Mouse (Mus musculus): ENCODE measurements around the gene Serpina12. TPM values are rescaled to one million over a fixed set of nuclear protein-coding genes. Genes with fewer than 3 reads are reported as not detected.

Serpina12 gene
- not detected in 2 replicates for polyA plus RNA-seq (2015; fragmentation: Nextera tagmentation; extraction: Ambion mirVana)

DNA sequence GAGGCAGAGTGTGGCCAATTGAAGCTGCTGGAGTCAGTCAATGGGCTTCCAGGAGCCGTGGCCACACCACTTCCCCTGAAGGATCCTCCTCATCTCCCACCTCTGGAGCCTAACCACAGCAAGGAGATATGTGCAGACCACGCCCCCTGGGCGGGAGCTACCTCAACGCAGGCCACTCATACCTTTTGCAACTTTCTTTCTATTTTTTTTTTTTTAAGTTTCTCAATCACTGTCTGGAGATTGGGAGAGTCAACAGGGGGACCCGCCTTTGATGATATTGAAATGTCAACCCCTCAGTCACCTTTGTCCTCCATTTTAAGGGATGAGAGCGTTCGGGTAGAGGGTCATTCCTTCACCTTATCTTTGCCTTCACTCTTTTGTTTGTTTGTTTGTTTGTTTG lies at the start of gene Serpina12:
Gene Serpina12, minus strand, starts transcription at position 101 of the 400 bp plus-strand sequence.
- Histone ChIP-seq H3K4me3 (ENCODE audit: low read length) (no peak within 1 kb of the TSS), H3K9me3 (ENCODE audit: low read length) (peaks cover 2% of the 10 kb centered on the region; the same call in 1 of the 2 replicates), H3K36me3 (ENCODE audit: insufficient read depth, low read length) (no peaks in the 10 kb centered on the region), H3K27me3 (ENCODE audit: insufficient read depth, low read length) (no peaks in the 10 kb centered on the region), H3K4me2 (replicated peaks; ENCODE audit: low read depth, low read length) (no peak within 1 kb of the TSS), H3K27ac (ENCODE audit: low read length) (no peak within 1 kb of the TSS), H3K4me1 (ENCODE audit: insufficient read depth, low read length) (no peaks in the 10 kb centered on the region), H3K9ac (replicated peaks; ENCODE audit: low read length) (no peak within 1 kb of the TSS)
- ATAC-seq (ENCODE audit: low FRiP score, low TSS enrichment) = no peak
- WGBS = 89% methylated on average over 7 of the region's 7 CpGs

DNA sequence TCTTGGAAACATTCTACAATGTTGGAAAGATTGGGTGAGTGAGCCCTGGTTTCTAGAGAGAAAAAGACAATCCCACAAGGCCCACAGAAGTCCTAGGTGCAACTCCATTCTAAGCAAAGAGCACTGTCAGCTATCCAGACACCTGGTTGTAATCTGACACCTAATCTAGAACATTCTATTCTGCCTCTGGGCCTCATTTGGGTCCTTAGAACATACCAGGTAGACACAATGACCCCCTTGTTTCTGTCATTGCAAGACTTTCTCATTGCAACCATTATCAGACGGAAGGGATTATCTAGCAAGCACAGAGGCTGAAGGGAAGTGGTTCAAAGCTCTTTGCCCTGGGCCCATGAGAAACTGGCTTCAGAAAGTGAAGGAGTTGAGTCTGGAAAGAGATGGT lies 47.1 kb upstream of the Serpina12 start:
- no peak for ATAC-seq (ENCODE audit: low FRiP score, low TSS enrichment)
- Histone ChIP-seq H3K27ac (ENCODE audit: low read length) (no peak overlapping the region), H3K36me3 (ENCODE audit: insufficient read depth, low read length) (no peaks in the 10 kb centered on the region), H3K9ac (replicated peaks; ENCODE audit: low read length) (no peak overlapping the region), H3K4me3 (ENCODE audit: low read length) (no peak overlapping the region), H3K4me1 (ENCODE audit: insufficient read depth, low read length) (no peaks in the 10 kb centered on the region), H3K27me3 (ENCODE audit: insufficient read depth, low read length) (no peaks in the 10 kb centered on the region), H3K9me3 (ENCODE audit: low read length) (no peaks in the 10 kb centered on the region; the same call in 1 of the 2 replicates), H3K4me2 (replicated peaks; ENCODE audit: low read depth, low read length) (no peak overlapping the region)
- WGBS = 77% methylated on average over 1 of the region's 1 CpGs

DNA sequence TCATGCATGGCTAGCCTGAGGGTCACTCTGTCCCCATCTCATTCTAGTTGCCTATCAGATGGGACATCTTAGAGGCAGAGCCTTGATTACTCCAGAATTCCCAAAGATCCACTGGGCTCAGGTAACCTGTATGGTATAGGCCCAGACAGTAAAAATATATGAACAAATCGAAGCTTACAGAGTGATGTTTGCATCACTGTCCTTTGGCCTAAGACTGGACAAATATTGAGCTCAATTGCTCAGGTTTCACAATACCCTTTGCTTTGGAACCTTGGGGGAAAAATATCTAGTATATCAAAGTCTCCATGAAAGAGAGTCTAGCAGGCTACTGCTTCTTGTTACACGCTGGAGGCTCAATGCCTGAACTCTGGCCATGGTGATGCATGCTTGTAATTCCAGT lies 45.9 kb upstream of the Serpina12 start:
- no peak overlapping the region for H3K4me3 ChIP-seq (ENCODE audit: low read length)
- H3K4me2 ChIP-seq (replicated peaks; ENCODE audit: low read depth, low read length) = no peak overlapping the region

DNA sequence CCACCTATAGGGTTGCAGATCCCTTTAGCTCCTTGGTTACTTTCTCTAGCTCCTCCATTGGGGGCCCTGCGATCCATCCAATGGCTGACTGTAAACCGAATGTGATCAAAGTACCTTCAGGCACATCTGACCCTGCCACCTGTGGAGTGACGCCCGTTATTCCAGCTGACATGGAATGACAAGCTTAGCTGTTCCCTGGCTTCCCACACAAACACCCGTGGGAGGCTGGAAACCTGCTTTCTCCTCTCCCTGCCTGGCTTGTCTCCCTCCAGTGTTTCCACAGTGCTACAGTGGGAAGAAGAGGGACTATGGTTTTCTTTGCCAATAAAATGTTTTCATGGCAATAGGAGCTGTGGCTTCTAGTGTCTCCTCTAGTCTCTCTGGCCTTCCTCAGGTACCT lies 28.0 kb upstream of the Serpina12 start:
- Histone ChIP-seq H3K4me2 (replicated peaks; ENCODE audit: low read depth, low read length) (no peak overlapping the region), H3K27me3 (ENCODE audit: insufficient read depth, low read length) (no peaks in the 10 kb centered on the region), H3K4me1 (ENCODE audit: insufficient read depth, low read length) (no peaks in the 10 kb centered on the region), H3K27ac (ENCODE audit: low read length) (no peak overlapping the region), H3K4me3 (ENCODE audit: low read length) (no peak overlapping the region), H3K36me3 (ENCODE audit: insufficient read depth, low read length) (no peaks in the 10 kb centered on the region), H3K9me3 (ENCODE audit: low read length) (no peaks in the 10 kb centered on the region), H3K9ac (replicated peaks; ENCODE audit: low read length) (no peak overlapping the region)
- no peak for ATAC-seq (ENCODE audit: low FRiP score, low TSS enrichment)
- 55% methylated on average over 5 of the region's 5 CpGs for WGBS

More for the DNA sequence above, 45.9 kb upstream of the Serpina12 start:
- Histone ChIP-seq H3K27ac (ENCODE audit: low read length) (no peak overlapping the region), H3K9me3 (ENCODE audit: low read length) (no peaks in the 10 kb centered on the region; the same call in 1 of the 2 replicates), H3K9ac (replicated peaks; ENCODE audit: low read length) (no peak overlapping the region), H3K4me1 (ENCODE audit: insufficient read depth, low read length) (no peaks in the 10 kb centered on the region), H3K36me3 (ENCODE audit: insufficient read depth, low read length) (no peaks in the 10 kb centered on the region), H3K27me3 (ENCODE audit: insufficient read depth, low read length) (no peaks in the 10 kb centered on the region)
- 70% methylated on average over 2 of the region's 2 CpGs for WGBS
- no peak for ATAC-seq (ENCODE audit: low FRiP score, low TSS enrichment)

DNA sequence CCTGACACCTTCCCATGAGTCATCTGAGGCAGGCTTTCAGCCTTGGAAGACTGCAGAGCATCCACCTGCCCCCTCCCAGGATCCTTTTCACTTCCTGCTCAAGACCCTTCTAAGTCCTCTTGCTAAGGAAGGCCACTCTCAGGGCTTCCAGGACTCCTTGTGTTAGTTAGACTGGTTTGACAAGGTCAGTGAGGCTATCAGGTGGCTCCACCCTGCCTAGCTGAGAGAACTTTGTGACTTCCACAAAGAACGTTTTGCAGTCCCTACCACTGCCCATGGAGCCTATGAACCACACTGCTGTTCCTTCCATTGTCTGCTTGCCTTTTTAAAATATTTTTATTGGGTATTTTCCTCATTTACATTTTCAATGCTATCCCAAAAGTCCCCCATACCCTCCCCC lies 27.5 kb upstream of the Serpina12 start:
- no peak for ATAC-seq (ENCODE audit: low FRiP score, low TSS enrichment)
- 38% methylated on average over 1 of the region's 1 CpGs for WGBS
- no peaks in the 10 kb centered on the region for H3K27me3 ChIP-seq (ENCODE audit: insufficient read depth, low read length)

DNA sequence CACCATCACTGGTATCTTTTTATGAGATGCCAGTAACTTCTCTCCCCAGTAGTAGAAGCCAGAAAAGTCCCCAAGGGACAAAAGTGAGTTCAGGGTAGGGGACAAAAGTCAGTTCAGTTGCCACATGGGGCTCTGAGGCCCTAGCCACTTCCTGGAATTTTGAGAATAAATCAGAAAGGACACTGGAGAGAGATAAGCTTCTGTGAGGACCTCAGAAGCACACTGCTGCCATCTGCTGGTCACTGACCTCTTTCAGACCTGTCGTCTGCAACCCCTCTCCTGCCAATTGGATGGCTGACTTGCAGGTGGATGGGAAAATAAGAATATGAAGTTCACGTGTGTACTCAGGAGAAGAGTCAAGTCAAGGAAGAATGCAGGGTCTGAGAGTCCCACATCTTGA lies 25.4 kb upstream of the Serpina12 start:
- Histone ChIP-seq H3K9ac (replicated peaks; ENCODE audit: low read length) (no peak overlapping the region), H3K36me3 (ENCODE audit: insufficient read depth, low read length) (no peaks in the 10 kb centered on the region), H3K9me3 (ENCODE audit: low read length) (no peaks in the 10 kb centered on the region), H3K4me1 (ENCODE audit: insufficient read depth, low read length) (no peaks in the 10 kb centered on the region), H3K27ac (ENCODE audit: low read length) (no peak overlapping the region), H3K4me3 (ENCODE audit: low read length) (no peak overlapping the region), H3K27me3 (ENCODE audit: insufficient read depth, low read length) (no peaks in the 10 kb centered on the region), H3K4me2 (replicated peaks; ENCODE audit: low read depth, low read length) (no peak overlapping the region)
- ATAC-seq (ENCODE audit: low FRiP score, low TSS enrichment) = peak; percentile 36; the same call in 1 of the 2 replicates
- 7% methylated on average over 2 of the region's 2 CpGs for WGBS

More for the DNA sequence above, 27.5 kb upstream of the Serpina12 start:
- Histone ChIP-seq H3K9ac (replicated peaks; ENCODE audit: low read length) (no peak overlapping the region), H3K27ac (ENCODE audit: low read length) (no peak overlapping the region), H3K4me1 (ENCODE audit: insufficient read depth, low read length) (no peaks in the 10 kb centered on the region), H3K4me2 (replicated peaks; ENCODE audit: low read depth, low read length) (no peak overlapping the region), H3K9me3 (ENCODE audit: low read length) (no peaks in the 10 kb centered on the region), H3K4me3 (ENCODE audit: low read length) (no peak overlapping the region), H3K36me3 (ENCODE audit: insufficient read depth, low read length) (no peaks in the 10 kb centered on the region)

DNA sequence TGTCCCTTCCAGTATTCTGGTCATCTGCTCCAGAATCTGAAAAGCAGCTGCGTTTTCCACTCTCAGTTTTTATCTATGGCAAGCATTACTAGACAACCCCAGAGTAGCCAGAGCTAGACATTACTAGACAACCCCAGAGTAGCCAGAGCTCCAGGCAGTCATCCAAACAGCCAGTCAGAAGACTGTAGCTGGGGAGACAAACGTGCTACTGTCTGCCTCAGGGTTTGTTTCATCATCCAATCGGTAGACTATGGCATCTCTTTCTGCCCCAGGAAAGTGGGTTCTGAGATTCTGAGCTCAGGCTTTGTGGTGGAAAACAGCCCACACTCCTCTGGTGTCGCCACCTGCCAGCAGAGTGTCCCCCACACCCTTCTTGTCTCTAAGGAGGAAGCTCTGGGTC lies 23.3 kb upstream of the Serpina12 start:
- H3K4me2 ChIP-seq (replicated peaks; ENCODE audit: low read depth, low read length) = peak overlapping the region; percentile 26
- no peaks in the 10 kb centered on the region for H3K27me3 ChIP-seq (ENCODE audit: insufficient read depth, low read length)
- no peaks in the 10 kb centered on the region for H3K9me3 ChIP-seq (ENCODE audit: low read length)
- H3K36me3 ChIP-seq (ENCODE audit: insufficient read depth, low read length) = no peaks in the 10 kb centered on the region
- 0 out of 2 replicates have a peak overlapping the region, but pooled peaks have one; percentile 40 for H3K9ac ChIP-seq (replicated peaks; ENCODE audit: low read length)
- WGBS = 34% methylated on average over 4 of the region's 4 CpGs
- peak overlapping the region; percentile 32 for H3K4me3 ChIP-seq (ENCODE audit: low read length)
- ATAC-seq (ENCODE audit: low FRiP score, low TSS enrichment) = peak; percentile 58; the same call in 1 of the 2 replicates
- H3K4me1 ChIP-seq (ENCODE audit: insufficient read depth, low read length) = no peaks in the 10 kb centered on the region
- H3K27ac ChIP-seq (ENCODE audit: low read length) = no peak overlapping the region

DNA sequence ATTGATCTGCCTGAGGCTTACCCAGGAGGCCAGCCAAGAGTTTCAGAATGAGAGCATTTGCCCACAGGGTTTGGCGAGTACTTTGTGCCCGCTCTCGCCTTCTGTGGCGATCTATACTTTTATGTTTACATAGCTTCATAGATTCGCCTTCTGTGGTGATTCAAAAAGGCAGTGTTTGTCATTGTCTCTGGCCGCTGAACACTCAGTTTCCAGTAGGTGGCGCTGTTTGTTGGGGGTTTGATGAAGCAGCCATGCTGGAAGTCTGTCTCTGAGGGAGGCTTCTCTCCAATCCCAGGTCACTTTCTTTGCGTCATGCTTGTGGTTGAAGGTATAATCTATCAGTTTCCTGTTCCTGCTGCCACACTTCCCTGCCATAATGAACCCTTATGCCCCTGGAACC lies 22.0 kb upstream of the Serpina12 start:
- no peak; the same call in 1 of the 2 replicates for ATAC-seq (ENCODE audit: low FRiP score, low TSS enrichment)
- Histone ChIP-seq H3K4me1 (ENCODE audit: insufficient read depth, low read length) (no peaks in the 10 kb centered on the region), H3K9me3 (ENCODE audit: low read length) (no peaks in the 10 kb centered on the region), H3K9ac (replicated peaks; ENCODE audit: low read length) (no peak overlapping the region), H3K4me3 (ENCODE audit: low read length) (no peak overlapping the region), H3K27me3 (ENCODE audit: insufficient read depth, low read length) (no peaks in the 10 kb centered on the region), H3K4me2 (replicated peaks; ENCODE audit: low read depth, low read length) (no peak overlapping the region), H3K27ac (ENCODE audit: low read length) (no peak overlapping the region), H3K36me3 (ENCODE audit: insufficient read depth, low read length) (no peaks in the 10 kb centered on the region)
- WGBS = 30% methylated on average over 8 of the region's 8 CpGs

DNA sequence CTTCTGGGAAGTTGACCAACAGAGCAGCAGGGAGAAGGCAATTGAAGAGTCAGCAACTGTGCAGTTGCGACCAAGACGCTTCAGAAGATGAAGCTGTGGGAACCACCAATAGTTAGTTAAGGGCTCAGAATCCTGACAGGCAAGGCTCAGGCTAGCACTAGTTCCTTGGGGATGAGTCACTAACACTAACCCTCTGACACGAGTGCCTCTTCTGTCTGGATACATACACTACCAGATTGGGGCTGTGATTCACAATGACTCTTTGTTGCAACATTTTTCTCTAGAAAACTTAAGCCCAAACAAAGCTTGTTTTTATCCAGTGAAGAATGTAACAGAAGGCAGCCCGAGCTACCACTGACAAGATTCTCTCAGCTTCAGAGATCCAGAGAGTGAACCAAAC lies 20.8 kb upstream of the Serpina12 start:
- no peak for ATAC-seq (ENCODE audit: low FRiP score, low TSS enrichment)
- H3K4me3 ChIP-seq (ENCODE audit: low read length) = no peak overlapping the region
- 84% methylated on average over 4 of the region's 4 CpGs for WGBS

DNA sequence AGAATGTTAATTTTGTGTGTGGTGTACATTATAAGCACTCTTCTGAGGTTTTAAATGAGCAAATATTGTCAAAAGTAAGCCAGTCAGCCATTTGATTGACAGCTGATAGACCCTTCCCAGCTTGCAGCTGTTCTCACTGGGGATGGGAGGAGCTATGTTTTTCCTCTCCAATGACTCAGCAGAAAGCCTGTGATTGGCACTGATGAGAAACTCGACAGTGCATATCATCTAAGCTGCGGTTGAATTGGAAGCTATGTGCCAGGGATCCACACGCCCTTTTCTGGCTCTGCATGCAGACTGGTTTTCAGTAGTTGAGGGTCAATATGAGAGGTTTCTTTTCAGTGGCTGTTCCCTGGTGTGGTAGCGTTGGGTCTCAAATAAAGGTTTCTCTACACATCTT lies 20.3 kb upstream of the Serpina12 start:
- ATAC-seq (ENCODE audit: low FRiP score, low TSS enrichment) = no peak
- H3K27me3 ChIP-seq (ENCODE audit: insufficient read depth, low read length) = no peaks in the 10 kb centered on the region
- 60% methylated on average over 4 of the region's 4 CpGs for WGBS
- H3K9me3 ChIP-seq (ENCODE audit: low read length) = no peaks in the 10 kb centered on the region
- H3K27ac ChIP-seq (ENCODE audit: low read length) = no peak overlapping the region
- no peak overlapping the region for H3K4me2 ChIP-seq (replicated peaks; ENCODE audit: low read depth, low read length)
- no peak overlapping the region for H3K9ac ChIP-seq (replicated peaks; ENCODE audit: low read length)
- H3K4me1 ChIP-seq (ENCODE audit: insufficient read depth, low read length) = no peaks in the 10 kb centered on the region
- H3K4me3 ChIP-seq (ENCODE audit: low read length) = no peak overlapping the region
- no peaks in the 10 kb centered on the region for H3K36me3 ChIP-seq (ENCODE audit: insufficient read depth, low read length)

More for the DNA sequence above, 20.8 kb upstream of the Serpina12 start:
- H3K4me1 ChIP-seq (ENCODE audit: insufficient read depth, low read length) = no peaks in the 10 kb centered on the region
- no peaks in the 10 kb centered on the region for H3K9me3 ChIP-seq (ENCODE audit: low read length)
- H3K36me3 ChIP-seq (ENCODE audit: insufficient read depth, low read length) = no peaks in the 10 kb centered on the region
- H3K27me3 ChIP-seq (ENCODE audit: insufficient read depth, low read length) = no peaks in the 10 kb centered on the region
- H3K9ac ChIP-seq (replicated peaks; ENCODE audit: low read length) = no peak overlapping the region
- no peak overlapping the region for H3K4me2 ChIP-seq (replicated peaks; ENCODE audit: low read depth, low read length)
- H3K27ac ChIP-seq (ENCODE audit: low read length) = no peak overlapping the region

All from kidney, embryonic 16.5 days (tissue).